Mouse (Mus musculus) cortical plate, adult 2 months (tissue): ENCODE data around the gene Aldh3b3.

Source experiments
- CTCF ChIP-seq: fragments of 200-500 bp; IDR thresholded peaks from 2 replicates; pipeline ENCODE4 v1.5.1; 2011; ENCODE audit warnings: mild to moderate bottlenecking, control low read depth, low read length; ENCODE audit not compliant: insufficient read depth; ENCODE audit errors: extremely low read depth
- POLR2A ChIP-seq: fragments of 200-500 bp; IDR thresholded peaks from 2 replicates; pipeline ENCODE4 v1.6.1; 2011; ENCODE audit warnings: mild to moderate bottlenecking, low read length, control low read depth; ENCODE audit not compliant: insufficient read depth; ENCODE audit errors: extremely low read depth

DNA sequence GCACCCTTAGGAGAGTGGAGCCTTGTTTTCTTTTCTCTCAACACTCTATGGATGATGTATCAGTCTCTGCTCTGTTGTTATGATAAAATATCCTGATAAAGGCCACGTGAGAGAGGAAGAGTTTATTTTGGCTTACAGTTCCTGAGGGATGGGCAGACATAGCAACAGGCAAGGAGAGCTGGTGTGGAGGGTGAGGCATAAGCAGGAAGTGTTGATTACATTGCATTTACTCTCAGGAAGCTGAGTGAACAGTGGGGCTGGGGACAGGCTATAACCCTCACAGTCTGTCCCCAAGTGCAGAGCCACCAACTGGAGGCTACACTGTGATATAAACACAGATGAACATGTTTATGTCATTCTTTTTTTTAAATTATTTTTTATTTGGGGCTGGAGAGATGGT lies 6.3 kb upstream of the Aldh3b3 start:
- TF ChIP-seq POLR2A (no peak), CTCF (no peak)
